Mouse (Mus musculus): ENCODE results near the gene Colgalt1.

GRCm38 (mm10) chr8:71569366-71570290 lies 41.2 kb upstream of the Colgalt1 start:
- TF ChIP-seq CTCF (IDR thresholded peaks at IDR 0.05; ENCODE audit: low read depth) = no peak
- no peak for TF ChIP-seq EP300 (IDR thresholded peaks at IDR 0.05; ENCODE audit: low read depth)
